9 mouse cellular contexts compared by ENCODE assay signal in genomic region chr12:15811682-15812081, GRCm38 (mm10). TPM values are rescaled to one million over a fixed set of nuclear protein-coding genes. Genes with fewer than 3 reads are reported as not detected.
A peak's percentile ranks its signal among the peaks of the same experiment; 100 is the strongest.
DNase-seq lines count a peak whose midpoint lies in the region; ATAC-seq and TF ChIP-seq lines count a peak whose summit lies in the region.
"Had no signal": no experiment of that assay in that cellular context is flagged by ENCODE, and none has a peak within 500 bp of the region (broad histone marks: within the 10 kb centered on the region; RNA-seq: fewer than 3 reads in every experiment).

No protein-coding gene starts in this region.

- H3K27me3 ChIP-seq in spleen, adult 2 months (ENCODE audit: control insufficient read depth, insufficient read depth, low read length), result no peaks in the 10 kb centered on the region
- H3K27me3 ChIP-seq in forebrain, embryonic 14.5 days (replicated peaks; ENCODE audit: control insufficient read depth, insufficient read depth, low read length), result no peaks in the 10 kb centered on the region
- H3K27me3 ChIP-seq in intestine, embryonic 16.5 days (replicated peaks; ENCODE audit: control insufficient read depth, insufficient read depth, low read length), result peaks cover 4% of the 10 kb centered on the region; the same call in 1 of the 2 replicates
- peaks cover 5% of the 10 kb centered on the region for H3K27me3 ChIP-seq in liver, postnatal 0 days (ENCODE audit: insufficient read depth, low read length)

- H3K9ac ChIP-seq in forebrain, embryonic 14.5 days (ENCODE audit: low read length), result peak overlapping the region; percentile 99
- no peak overlapping the region for H3K9ac ChIP-seq in intestine, embryonic 16.5 days (ENCODE audit: low read depth, low read length)
- H3K9ac ChIP-seq in liver, postnatal 0 days (replicated peaks), result no peak overlapping the region
- H3K9ac ChIP-seq: liver, embryonic 14.5 days had no signal

- peak overlapping the region; percentile 57 for H3K4me2 ChIP-seq in forebrain, embryonic 14.5 days (ENCODE audit: low read length)
- H3K4me2 ChIP-seq in intestine, embryonic 16.5 days (ENCODE audit: low read depth, low read length), result peak overlapping the region; percentile 82; the same call in 1 of the 2 replicates
- H3K4me2 ChIP-seq in liver, postnatal 0 days (ENCODE audit: low read depth, low read length), result no peak overlapping the region

- peak; percentile 10; the same call in 1 of the 2 replicates for ATAC-seq in forebrain, embryonic 14.5 days
- no peak for ATAC-seq in intestine, embryonic 16.5 days
- no peak for ATAC-seq in cerebellum, adult (ENCODE audit: insufficient number of reproducible peaks, low FRiP score, low TSS enrichment)
- ATAC-seq in liver, postnatal 0 days, result no peak

- H3K27ac ChIP-seq in spleen, adult 2 months (ENCODE audit: insufficient read depth, low read length), result peak overlapping the region; percentile 30
- no peak overlapping the region; the same call in 1 of the 2 replicates for H3K27ac ChIP-seq in forebrain, embryonic 14.5 days (ENCODE audit: low read depth, low read length)
- H3K27ac ChIP-seq in intestine, embryonic 16.5 days (ENCODE audit: low read length), result no peak overlapping the region
- no peak overlapping the region for H3K27ac ChIP-seq in liver, postnatal 0 days (ENCODE audit: low read depth)
- H3K27ac ChIP-seq: liver, embryonic 14.5 days had no signal

- H3K36me3 ChIP-seq in spleen, adult 2 months (ENCODE audit: control insufficient read depth, insufficient read depth, low read length), result peaks cover 6% of the 10 kb centered on the region
- peaks cover 28% of the 10 kb centered on the region for H3K36me3 ChIP-seq in forebrain, embryonic 14.5 days (ENCODE audit: control insufficient read depth, insufficient read depth, low read length)
- H3K36me3 ChIP-seq in intestine, embryonic 16.5 days (ENCODE audit: control insufficient read depth, insufficient read depth, low read length), result no peaks in the 10 kb centered on the region
- no peaks in the 10 kb centered on the region; the same call in 1 of the 2 replicates for H3K36me3 ChIP-seq in liver, postnatal 0 days (replicated peaks; ENCODE audit: insufficient read depth, low read length)

- peak overlapping the region; percentile 1; the same call in 1 of the 2 replicates for H3K4me3 ChIP-seq in spleen, adult 2 months (ENCODE audit: extremely low read depth, insufficient read depth, insufficient read length)
- peak overlapping the region; percentile 91 for H3K4me3 ChIP-seq in forebrain, embryonic 14.5 days (ENCODE audit: low read depth, low read length)
- no peak overlapping the region; the same call in 1 of the 2 replicates for H3K4me3 ChIP-seq in intestine, embryonic 16.5 days (ENCODE audit: low read length)
- H3K4me3 ChIP-seq in liver, postnatal 0 days (ENCODE audit: low read depth, low read length), result no peak overlapping the region

- DNase-seq in spleen, adult 2 months (ENCODE audit: low read depth in 1 of 2, low spot score in 2 of 2), result no peak
- DNase-seq in spleen, postnatal 10 days (ENCODE audit: low spot score in 2 of 2), result no peak
- DNase-seq in forebrain, embryonic 14.5 days (ENCODE audit: low spot score), result peak; percentile 69
- peak; percentile 80 for DNase-seq in mesoderm, embryonic 11.5 days (ENCODE audit: low read depth, low spot score)
- DNase-seq in layer of hippocampus, adult 9-10 months (ENCODE audit: low spot score), result no peak
- DNase-seq in liver, postnatal 0 days, result no peak

- TF ChIP-seq POLR2A in spleen, adult 2 months (IDR thresholded peaks at IDR 0.05; ENCODE audit: low read depth, low read length), result no peak

- no peak for TF ChIP-seq EP300 in liver, postnatal 0 days (IDR thresholded peaks at IDR 0.05; ENCODE audit: low read depth)

- TF ChIP-seq CTCF in spleen, adult 2 months (IDR thresholded peaks at IDR 0.05; ENCODE audit: extremely low read depth, insufficient read depth, insufficient read length, insufficient replicate concordance), result no peak
- TF ChIP-seq CTCF in liver, postnatal 0 days (IDR thresholded peaks at IDR 0.05; ENCODE audit: low read depth), result no peak

- 45% methylated on average over 4 of the region's 4 CpGs for WGBS in spleen, adult 2 months
- WGBS in forebrain, embryonic 14.5 days, result 9% methylated on average over 4 of the region's 4 CpGs
- 27% methylated on average over 4 of the region's 4 CpGs for WGBS in intestine, embryonic 16.5 days
- 47% methylated on average over 4 of the region's 4 CpGs for WGBS in liver, postnatal 0 days (ENCODE audit: insufficient replicate concordance)

- no peaks in the 10 kb centered on the region for H3K9me3 ChIP-seq in forebrain, embryonic 14.5 days (replicated peaks; ENCODE audit: control insufficient read depth, low read length)
- H3K9me3 ChIP-seq in intestine, embryonic 16.5 days (ENCODE audit: control insufficient read depth, low read length), result no peaks in the 10 kb centered on the region
- no peaks in the 10 kb centered on the region for H3K9me3 ChIP-seq in liver, postnatal 0 days (ENCODE audit: low read length)

- peaks cover 12% of the 10 kb centered on the region for H3K4me1 ChIP-seq in spleen, adult 2 months (ENCODE audit: control insufficient read depth, insufficient read depth, insufficient read length)
- peaks cover 27% of the 10 kb centered on the region for H3K4me1 ChIP-seq in forebrain, embryonic 14.5 days (ENCODE audit: control insufficient read depth, insufficient read depth, low read length)
- peaks cover 7% of the 10 kb centered on the region for H3K4me1 ChIP-seq in intestine, embryonic 16.5 days (ENCODE audit: control insufficient read depth, insufficient read depth, low read length)
- no peaks in the 10 kb centered on the region for H3K4me1 ChIP-seq in liver, postnatal 0 days (ENCODE audit: insufficient read depth)

RNA-seq across cellular contexts. Expression of gene Trib2, which starts 5.0 kb away (rescaled TPM):
- polyA plus RNA-seq in spleen, adult 2 months (2012; rRNA removed), result 19.0 and 28.4 TPM in 2 replicates
- 87.4 and 100 TPM in 2 replicates for polyA plus RNA-seq in forebrain, embryonic 14.5 days (2014; fragmentation: Nextera tagmentation; extraction: Ambion mirVana)
- 17.7 and 18.3 TPM in 2 replicates for polyA plus RNA-seq in intestine, embryonic 16.5 days (2015; fragmentation: Nextera tagmentation; extraction: Ambion mirVana)
- polyA plus RNA-seq in liver, postnatal 0 days (2015; fragmentation: Nextera tagmentation; extraction: Ambion mirVana), result 2.6 TPM in 2 replicates

Comparison
In these comparisons a context has a peak if more than half of its experiments do, and no peak if none do; other contexts are left out.
1. DNase-seq: peak in forebrain, embryonic 14.5 days (single experiment) and mesoderm, embryonic 11.5 days (single experiment); none in spleen, adult 2 months (0 of 2), spleen, postnatal 10 days (0 of 2), layer of hippocampus, adult 9-10 months (single experiment) and liver, postnatal 0 days (single experiment).
2. H3K4me3 ChIP-seq: peak in spleen, adult 2 months (single experiment) and forebrain, embryonic 14.5 days (single experiment); none in intestine, embryonic 16.5 days (single experiment) and liver, postnatal 0 days (single experiment).